Mouse (Mus musculus) embryonic facial prominence, embryonic 14.5 days (tissue): ENCODE measurements around the gene Atp13a4. TPM values are rescaled to one million over a fixed set of nuclear protein-coding genes. Genes with fewer than 3 reads are reported as not detected.

Experiments used
- ATAC-seq: fragments of 200-750 bp; cut with Nextera tagmentation; 2 replicates; pipeline ENCODE4 v1.8.0; 2017; ENCODE audit warnings: low read depth, moderate number of reproducible peaks, moderate TSS enrichment
- DNase-seq: peaks from one replicate; pipeline ENCODE4 v3.0.0-alpha.2; 2015; ENCODE audit warnings: low spot score
- H3K27ac ChIP-seq: fragments of 300-500 bp; sonication (generic); replicated peaks from 2 replicates; pipeline ENCODE4 v1.5.1; 2014; ENCODE audit warnings: low read depth, mild to moderate bottlenecking, low read length, moderate library complexity
- H3K27me3 ChIP-seq: fragments of 300-500 bp; sonication (generic); replicated peaks from 2 replicates; pipeline ENCODE4 v1.6.1; 2014; ENCODE audit warnings: low read length; ENCODE audit not compliant: control insufficient read depth, insufficient read depth
- H3K36me3 ChIP-seq: fragments of 300-500 bp; sonication (generic); 2 replicates; pipeline ENCODE4 v1.6.1; 2014; ENCODE audit warnings: low read length, mixed read lengths; ENCODE audit not compliant: control insufficient read depth, insufficient read depth
- H3K4me1 ChIP-seq: fragments of 300-500 bp; sonication (generic); 2 replicates; pipeline ENCODE4 v1.6.1; 2014; ENCODE audit warnings: antibody characterized with exemption, low read length; ENCODE audit not compliant: control insufficient read depth, insufficient read depth
- H3K4me2 ChIP-seq: fragments of 300-500 bp; sonication (generic); 2 replicates; pipeline ENCODE4 v1.6.1; 2014; ENCODE audit warnings: low read depth, mild to moderate bottlenecking, low read length, moderate library complexity, mixed read lengths
- H3K4me3 ChIP-seq: fragments of 300-500 bp; sonication (generic); 2 replicates; pipeline ENCODE4 v1.5.1; 2014; ENCODE audit warnings: low read depth, mild to moderate bottlenecking, low read length
- H3K9ac ChIP-seq: fragments of 300-500 bp; sonication (generic); 2 replicates; pipeline ENCODE4 v1.6.1; 2014; ENCODE audit warnings: low read depth, mild to moderate bottlenecking, low read length, moderate library complexity, mixed read lengths
- H3K9me3 ChIP-seq: fragments of 300-500 bp; sonication (generic); 2 replicates; pipeline ENCODE4 v1.6.1; 2016; ENCODE audit warnings: low read length; ENCODE audit not compliant: control insufficient read depth
- WGBS: fragments of 180-500 bp; shearing (Covaris S2); extraction: QIAGEN DNeasy Blood & Tissue Kit; methylation state at CpG from one replicate; pipeline ENCODE4 v1.1.7; 2014; 5-methylcytosine and 5-hydroxymethylcytosine counted together
- polyA plus RNA-seq: library from polyadenylated mRNA; unstranded; fragments of >200 nt; fragmentation: Nextera tagmentation; extraction: Ambion mirVana; gene quantifications from 2 replicates; pipeline ENCODE4 v1.2.1, GENCODE M21; 2014

Atp13a4 gene
- polyA plus RNA-seq, 1 experiment from 2014 or later: 0.68 TPM

DNA sequence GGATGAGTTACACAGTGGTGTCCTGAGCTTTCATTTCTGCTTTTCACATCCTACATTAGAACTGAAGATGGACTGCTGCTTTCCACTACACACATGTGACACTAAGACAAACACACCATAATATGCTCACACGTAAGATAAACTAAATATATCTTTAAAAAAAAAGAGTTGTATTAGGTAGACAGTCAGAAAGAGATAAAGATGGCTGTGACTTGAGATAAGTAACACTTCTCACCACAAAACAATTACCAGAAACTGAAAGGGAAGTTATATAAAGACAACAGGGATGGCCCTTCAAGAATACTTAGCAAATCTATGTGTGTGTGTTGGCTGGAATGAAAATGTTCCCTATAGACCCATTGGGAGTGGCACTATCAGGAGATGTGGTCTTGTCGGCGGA is 34.8 kb downstream of the Atp13a4 start:
- H3K9me3 ChIP-seq: no peaks in the 10 kb centered on the region
- no peak overlapping the region for H3K4me2 ChIP-seq
- DNase-seq: no peak
- ATAC-seq: no peak
- no peak overlapping the region for H3K27ac ChIP-seq
- WGBS: 86% methylated on average over 3 of the region's 3 CpGs
- H3K4me1 ChIP-seq: no peaks in the 10 kb centered on the region
- no peak overlapping the region for H3K9ac ChIP-seq
- no peak overlapping the region for H3K4me3 ChIP-seq
- H3K27me3 ChIP-seq: no peaks in the 10 kb centered on the region; the same call in 1 of the 2 replicates
- H3K36me3 ChIP-seq: no peaks in the 10 kb centered on the region

DNA sequence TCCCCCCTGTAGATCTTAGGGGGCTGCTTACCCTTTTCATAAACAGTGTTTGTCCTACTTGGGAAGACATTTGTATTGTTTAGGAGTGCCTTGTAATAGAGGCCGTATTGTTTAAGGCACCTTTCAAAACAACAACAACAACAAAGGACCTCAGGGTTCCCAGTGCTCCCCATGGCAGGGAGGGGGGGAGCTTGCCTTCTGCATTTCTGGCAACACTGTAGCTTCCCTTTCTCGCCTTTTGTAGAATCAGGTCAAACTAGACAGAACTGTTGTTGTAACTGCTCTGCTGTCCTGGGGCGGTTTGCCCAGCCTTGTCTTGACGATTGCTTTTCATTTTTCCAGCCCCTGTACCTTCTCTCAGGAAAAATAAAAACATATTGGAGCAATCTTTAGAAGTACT is 40.0 kb downstream of the Atp13a4 start:
- DNase-seq (no peak), ATAC-seq (no peak)
- Histone ChIP-seq H3K4me2 (no peak overlapping the region), H3K4me3 (no peak overlapping the region), H3K9me3 (no peaks in the 10 kb centered on the region), H3K9ac (no peak overlapping the region), H3K4me1 (no peaks in the 10 kb centered on the region), H3K27ac (no peak overlapping the region), H3K27me3 (no peaks in the 10 kb centered on the region), H3K36me3 (no peaks in the 10 kb centered on the region)
- 60% methylated on average over 4 of the region's 4 CpGs for WGBS

DNA sequence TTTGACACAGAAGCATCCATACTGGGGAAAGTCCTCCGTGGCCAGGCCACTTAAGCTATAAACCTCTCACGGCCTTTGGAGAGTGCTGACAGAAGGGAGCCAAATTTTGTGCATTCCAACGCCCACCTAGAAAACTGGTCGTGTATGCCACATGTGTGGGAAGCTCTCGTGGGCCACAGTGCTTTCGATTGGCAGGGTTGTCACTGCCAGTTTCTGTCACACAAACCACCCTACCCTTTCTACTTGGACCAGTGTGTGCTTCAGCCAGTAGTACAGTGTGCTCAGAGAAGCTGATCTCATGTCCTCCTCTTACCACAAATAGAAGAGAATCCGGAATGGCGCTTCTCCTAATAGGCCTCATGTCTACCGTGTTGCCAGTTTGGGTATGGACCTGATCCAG is 40.5 kb downstream of the Atp13a4 start:
- no peaks in the 10 kb centered on the region for H3K27me3 ChIP-seq
- H3K27ac ChIP-seq: no peak overlapping the region
- H3K9me3 ChIP-seq: no peaks in the 10 kb centered on the region
- no peak for ATAC-seq
- no peak for DNase-seq
- WGBS: 67% methylated on average over 9 of the region's 9 CpGs
- H3K4me3 ChIP-seq: no peak overlapping the region
- H3K4me1 ChIP-seq: no peaks in the 10 kb centered on the region
- no peak overlapping the region for H3K4me2 ChIP-seq
- H3K36me3 ChIP-seq: no peaks in the 10 kb centered on the region
- H3K9ac ChIP-seq: no peak overlapping the region

GRCm38 (mm10) chr16:29491031-29491430 is 53.6 kb downstream of the Atp13a4 start:
- no peak overlapping the region for H3K27ac ChIP-seq
- H3K4me3 ChIP-seq: no peak overlapping the region
- no peaks in the 10 kb centered on the region for H3K36me3 ChIP-seq
- 62% methylated on average over 3 of the region's 3 CpGs for WGBS
- no peaks in the 10 kb centered on the region for H3K4me1 ChIP-seq
- H3K27me3 ChIP-seq: no peaks in the 10 kb centered on the region
- no peak overlapping the region for H3K9ac ChIP-seq
- DNase-seq (no peak), ATAC-seq (no peak)
- H3K9me3 ChIP-seq: no peaks in the 10 kb centered on the region
- H3K4me2 ChIP-seq: no peak overlapping the region

GRCm38 (mm10) chr16:29481439-29481838 is 63.2 kb downstream of the Atp13a4 start:
- Histone ChIP-seq H3K9me3 (no peaks in the 10 kb centered on the region), H3K27ac (no peak overlapping the region), H3K9ac (no peak overlapping the region), H3K4me3 (no peak overlapping the region), H3K4me1 (no peaks in the 10 kb centered on the region), H3K4me2 (no peak overlapping the region), H3K36me3 (no peaks in the 10 kb centered on the region), H3K27me3 (no peaks in the 10 kb centered on the region)
- no peak for ATAC-seq
- no peak for DNase-seq

DNA sequence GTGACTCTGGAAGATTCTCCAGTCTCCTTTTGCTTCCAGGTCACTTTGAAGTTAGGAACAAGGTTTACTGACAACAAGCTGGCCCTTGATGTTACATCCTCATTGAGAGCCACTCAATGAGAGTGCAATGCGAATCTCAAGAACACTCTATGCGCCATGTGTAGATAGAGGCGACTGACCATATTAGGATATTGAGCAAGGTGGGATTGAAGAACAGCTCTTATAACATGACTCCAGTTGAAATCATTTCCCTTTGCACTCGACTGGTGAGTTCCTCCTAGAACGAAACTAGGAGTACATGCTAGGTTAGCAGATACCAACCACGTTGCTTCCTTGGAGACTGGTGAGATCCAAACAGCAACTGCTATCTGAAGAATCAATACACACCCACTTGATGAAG is 64.3 kb downstream of the Atp13a4 start:
- Histone ChIP-seq H3K4me2 (no peak overlapping the region), H3K36me3 (no peaks in the 10 kb centered on the region), H3K9ac (no peak overlapping the region), H3K4me3 (no peak overlapping the region), H3K9me3 (no peaks in the 10 kb centered on the region), H3K27me3 (no peaks in the 10 kb centered on the region), H3K27ac (no peak overlapping the region), H3K4me1 (no peaks in the 10 kb centered on the region)
- ATAC-seq (no peak), DNase-seq (no peak)
- WGBS: 84% methylated on average over 6 of the region's 6 CpGs

- Histone ChIP-seq H3K9ac (no peak overlapping the region), H3K27ac (no peak overlapping the region), H3K4me3 (no peak overlapping the region), H3K36me3 (no peaks in the 10 kb centered on the region), H3K4me2 (no peak overlapping the region), H3K9me3 (no peaks in the 10 kb centered on the region), H3K27me3 (no peaks in the 10 kb centered on the region), H3K4me1 (no peaks in the 10 kb centered on the region)
- 75% methylated on average over 3 of the region's 3 CpGs for WGBS
- DNase-seq (no peak), ATAC-seq (no peak)
Observed at GRCm38 (mm10) chr16:29463798-29464197, 80.9 kb downstream of the Atp13a4 start.

GRCm38 (mm10) chr16:29459331-29459730 is 85.3 kb downstream of the Atp13a4 start:
- Histone ChIP-seq H3K4me1 (no peaks in the 10 kb centered on the region), H3K27me3 (no peaks in the 10 kb centered on the region), H3K9me3 (no peaks in the 10 kb centered on the region), H3K27ac (no peak overlapping the region), H3K4me3 (no peak overlapping the region), H3K9ac (no peak overlapping the region), H3K36me3 (no peaks in the 10 kb centered on the region), H3K4me2 (no peak overlapping the region)
- 55% methylated on average over 10 of the region's 10 CpGs for WGBS
- no peak for DNase-seq
- ATAC-seq: no peak

DNA sequence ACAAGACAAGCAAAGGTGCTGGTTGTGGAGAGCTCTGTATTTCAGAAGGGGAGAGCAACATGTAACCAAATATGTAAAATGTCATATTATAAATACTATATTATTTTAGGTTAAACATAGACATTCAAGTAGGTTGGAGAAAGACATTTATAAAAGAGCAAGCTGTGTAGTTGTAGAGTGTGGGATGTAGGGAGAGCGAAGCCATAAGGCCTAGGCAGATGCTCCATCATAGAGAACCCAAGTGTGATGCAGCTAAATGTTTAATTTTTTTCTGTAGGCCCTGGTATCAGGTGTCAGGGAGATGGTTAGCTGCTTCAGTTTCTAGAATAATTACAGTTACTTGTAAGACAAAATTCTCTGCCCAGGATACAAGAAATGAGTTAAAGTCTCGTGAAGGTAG is 87.8 kb downstream of the Atp13a4 start:
- DNase-seq (no peak), ATAC-seq (no peak)
- H3K27me3 ChIP-seq: no peaks in the 10 kb centered on the region
- H3K4me2 ChIP-seq: no peak overlapping the region
- no peaks in the 10 kb centered on the region for H3K9me3 ChIP-seq
- H3K36me3 ChIP-seq: no peaks in the 10 kb centered on the region
- WGBS: 84% methylated on average over 2 of the region's 2 CpGs
- H3K4me1 ChIP-seq: no peaks in the 10 kb centered on the region
- H3K9ac ChIP-seq: no peak overlapping the region
- no peak overlapping the region for H3K27ac ChIP-seq
- no peak overlapping the region for H3K4me3 ChIP-seq
